Mouse (Mus musculus) A20 (cell line): ENCODE data around the gene March1.
A peak's percentile ranks its signal among the peaks of the same experiment; 100 is the strongest.

Source experiments
- DNase-seq: peaks from one replicate; pipeline ENCODE4 v3.0.0-alpha.2; 2011; ENCODE audit warnings: low read depth, low spot score

March1 gene

GRCm38 (mm10) chr8:66317824-66318223 is 700.1 kb downstream of the March1 start:
- DNase-seq: no peak

GRCm38 (mm10) chr8:66323045-66323807 is 705.5 kb downstream of the March1 start:
- peak; percentile 82 for DNase-seq

GRCm38 (mm10) chr8:66326396-66326795 is 708.7 kb downstream of the March1 start:
- no peak for DNase-seq

GRCm38 (mm10) chr8:66332206-66332605 is 714.5 kb downstream of the March1 start:
- peak; percentile 65 for DNase-seq

GRCm38 (mm10) chr8:66334265-66334664 is 716.6 kb downstream of the March1 start:
- DNase-seq: peak; percentile 86

DNA sequence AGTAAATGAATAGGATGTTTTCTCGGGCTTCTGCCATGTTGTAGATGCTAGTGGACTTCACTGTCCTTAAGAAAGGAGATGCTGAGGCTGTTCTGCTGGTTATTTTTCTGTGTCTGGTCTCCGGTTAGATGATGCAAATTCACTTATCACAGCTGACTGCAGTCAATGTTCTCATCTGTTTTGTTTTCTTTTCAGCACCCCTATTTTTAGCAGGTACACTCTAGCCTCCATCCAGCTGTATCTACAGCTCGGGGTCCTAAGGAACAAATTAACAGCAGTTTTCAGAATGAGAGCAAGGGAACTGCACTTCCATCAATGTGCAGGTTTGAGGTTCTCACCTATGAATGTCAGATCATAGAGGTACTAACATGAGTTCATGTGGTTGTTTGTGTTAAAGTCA is 721.9 kb downstream of the March1 start:
- peak; percentile 68 for DNase-seq

GRCm38 (mm10) chr8:66342928-66343327 is 725.2 kb downstream of the March1 start:
- no peak for DNase-seq

- no peak for DNase-seq
Measured at GRCm38 (mm10) chr8:66362882-66363801, 745.4 kb downstream of the March1 start.

DNA sequence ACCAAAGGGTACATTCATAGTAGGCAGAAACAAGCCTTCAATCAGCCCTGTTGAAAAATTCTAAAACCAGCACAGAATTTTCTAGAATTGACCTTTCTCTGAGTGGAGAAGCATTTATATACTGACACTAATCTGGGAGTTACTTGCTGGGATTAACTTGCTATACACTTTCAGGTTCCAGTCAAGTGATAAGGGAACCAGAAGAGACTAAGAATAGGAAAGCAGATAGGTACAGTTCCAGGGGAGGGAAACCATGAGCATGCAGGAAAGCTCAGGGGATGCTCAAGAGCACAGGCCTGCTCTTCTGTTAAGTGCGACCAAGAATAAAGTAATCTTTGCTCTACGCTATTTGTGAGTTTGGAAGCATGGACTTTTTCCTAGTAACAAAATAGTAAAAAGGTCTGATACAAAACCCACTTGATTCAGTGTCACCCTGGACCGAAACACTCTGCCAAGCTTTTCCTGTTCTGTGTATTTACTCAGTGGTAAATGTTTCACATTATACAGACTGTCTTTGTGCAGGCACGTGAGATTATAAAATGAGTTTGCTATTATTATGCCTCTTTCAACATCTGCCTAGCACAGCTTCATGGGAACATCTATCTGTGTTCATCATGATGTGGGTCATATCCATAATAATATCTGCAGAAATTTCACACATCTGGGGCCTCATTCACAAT is 766.1 kb downstream of the March1 start:
- DNase-seq: no peak

- DNase-seq: peak; percentile 61
Measured at GRCm38 (mm10) chr8:66386008-66386407, 768.3 kb downstream of the March1 start.

- DNase-seq: no peak
Measured at GRCm38 (mm10) chr8:66388693-66389092, 771.0 kb downstream of the March1 start.

DNA sequence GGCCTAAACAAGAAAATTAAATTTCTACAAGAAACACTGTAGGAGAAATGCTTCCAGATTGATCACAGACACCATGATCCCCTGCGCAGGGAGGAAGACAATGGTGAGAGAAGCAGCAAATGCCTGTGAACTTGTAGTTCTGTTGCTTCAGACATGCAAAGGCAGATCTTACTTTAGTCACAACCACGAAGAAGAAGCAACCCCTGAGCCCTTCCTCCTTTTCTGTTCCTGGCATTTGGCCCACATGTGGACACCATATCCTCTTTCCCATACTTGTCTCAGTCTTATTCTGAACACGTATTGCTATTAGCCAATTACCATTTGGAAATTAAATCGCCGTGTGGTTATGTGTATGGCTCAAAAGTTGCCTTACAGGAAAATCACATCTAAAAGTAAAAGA is 773.9 kb downstream of the March1 start:
- no peak for DNase-seq

- no peak for DNase-seq
Measured at GRCm38 (mm10) chr8:66392900-66393299, 775.2 kb downstream of the March1 start.

- DNase-seq: no peak
Measured at GRCm38 (mm10) chr8:66394148-66394547, 776.4 kb downstream of the March1 start.

DNA sequence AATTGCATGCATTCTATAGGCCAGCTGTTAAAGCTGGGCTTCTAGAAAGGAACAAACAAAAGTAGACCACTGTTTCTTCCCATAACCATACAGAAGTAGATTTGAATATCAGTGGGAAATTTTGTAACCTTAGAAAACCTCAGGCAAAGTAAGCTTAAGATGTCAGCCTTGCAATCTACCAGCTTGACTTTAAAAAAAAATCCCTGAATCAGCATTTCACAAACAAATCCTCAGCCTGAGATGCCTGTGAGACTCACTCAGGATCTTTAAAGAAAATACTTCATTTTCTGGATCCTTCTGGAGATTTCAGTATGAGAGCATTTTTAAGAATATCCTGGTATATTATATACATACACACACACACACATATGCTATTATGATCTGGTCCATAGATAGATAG is 780.1 kb downstream of the March1 start:
- DNase-seq: no peak

- no peak for DNase-seq
Measured at GRCm38 (mm10) chr8:66400050-66400449, 782.4 kb downstream of the March1 start.

- peak; percentile 76 for DNase-seq
Measured at GRCm38 (mm10) chr8:66404711-66405414, 787.2 kb downstream of the March1 start.

GRCm38 (mm10) chr8:66405796-66406195 is 788.1 kb downstream of the March1 start:
- peak; percentile 90 for DNase-seq

- peak; percentile 75 for DNase-seq
Measured at GRCm38 (mm10) chr8:66406596-66407361, 789.1 kb downstream of the March1 start.

DNA sequence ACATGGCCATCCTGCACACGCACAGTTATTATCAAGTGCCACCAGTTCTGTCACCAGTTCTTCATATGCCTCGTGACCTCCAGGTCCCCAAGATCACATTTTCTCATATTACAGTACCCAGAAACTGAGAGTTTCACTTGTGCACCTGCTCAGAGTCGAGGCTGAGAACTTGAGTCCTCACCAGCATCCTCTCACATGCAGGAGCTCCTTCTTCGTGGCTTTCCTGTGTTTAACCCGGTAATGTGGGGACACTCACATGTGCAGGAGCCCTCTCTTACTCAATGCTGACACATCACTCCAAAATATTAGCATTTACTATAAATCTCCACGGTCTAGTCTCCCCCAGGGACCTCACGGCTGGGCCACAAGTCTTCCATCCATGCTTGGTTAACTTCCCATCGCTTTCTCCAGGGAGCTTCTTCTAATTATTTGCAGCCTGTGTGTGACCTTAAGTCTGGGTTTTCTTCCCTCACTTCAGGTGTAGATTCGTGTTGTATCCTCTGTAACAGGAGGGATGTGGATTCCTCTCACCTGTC is 792.4 kb downstream of the March1 start:
- DNase-seq: peak; percentile 82
